Mouse (Mus musculus) limb, embryonic 12.5 days (tissue): ENCODE measurements around the gene Hist1h2an. TPM values are rescaled to one million over a fixed set of nuclear protein-coding genes. Genes with fewer than 3 reads are reported as not detected.
"Not testable (repeated sequence)": the region's sequence is repeated elsewhere in the genome, so short reads cannot be mapped to it uniquely, and the experiment has no call there.

Source experiments
- ATAC-seq: fragments of 200-750 bp; cut with Nextera tagmentation; 2 replicates; pipeline ENCODE4 v1.8.0; 2017; ENCODE audit warnings: low read depth, moderate TSS enrichment; ENCODE audit not compliant: insufficient number of reproducible peaks, insufficient read depth, low FRiP score, low TSS enrichment
- H3K27ac ChIP-seq: fragments of 300-500 bp; sonication (generic); 2 replicates; pipeline ENCODE4 v1.5.1; 2016; ENCODE audit warnings: mild to moderate bottlenecking, moderate library complexity
- H3K27me3 ChIP-seq: fragments of 300-500 bp; sonication (generic); 2 replicates; pipeline ENCODE4 v1.6.1; 2016; ENCODE audit warnings: mild to moderate bottlenecking, moderate library complexity
- H3K36me3 ChIP-seq: fragments of 300-500 bp; sonication (generic); 2 replicates; pipeline ENCODE4 v1.6.1; 2016; ENCODE audit warnings: mild to moderate bottlenecking, moderate library complexity
- H3K4me1 ChIP-seq: fragments of 300-500 bp; sonication (generic); replicated peaks from 2 replicates; pipeline ENCODE4 v1.6.1; 2016
- H3K4me2 ChIP-seq: fragments of 300-500 bp; sonication (generic); 2 replicates; pipeline ENCODE4 v1.6.1; 2016; ENCODE audit warnings: mild to moderate bottlenecking, moderate library complexity
- H3K4me3 ChIP-seq: fragments of 300-500 bp; sonication (generic); replicated peaks from 2 replicates; pipeline ENCODE4 v1.5.1; 2016; ENCODE audit warnings: mild to moderate bottlenecking
- H3K9ac ChIP-seq: fragments of 300-500 bp; sonication (generic); replicated peaks from 2 replicates; pipeline ENCODE4 v1.6.1; 2016; ENCODE audit warnings: mild to moderate bottlenecking, moderate library complexity
- H3K9me3 ChIP-seq: fragments of 300-500 bp; sonication (generic); 2 replicates; pipeline ENCODE4 v1.6.1; 2016; ENCODE audit warnings: mild to moderate bottlenecking, moderate library complexity
- WGBS: fragments of 180-500 bp; shearing (Covaris S2); methylation state at CpG from one replicate; pipeline ENCODE4 v1.1.7; 2016; 5-methylcytosine and 5-hydroxymethylcytosine counted together
- polyA plus RNA-seq: library from polyadenylated mRNA; unstranded; fragments of >200 nt; fragmentation: Nextera tagmentation; extraction: Ambion mirVana; gene quantifications from 2 replicates; pipeline ENCODE4 v1.2.1, GENCODE M21; 2016

The Hist1h2an gene
- polyA plus RNA-seq, 1 experiment from 2014 or later: 16.8 TPM

DNA sequence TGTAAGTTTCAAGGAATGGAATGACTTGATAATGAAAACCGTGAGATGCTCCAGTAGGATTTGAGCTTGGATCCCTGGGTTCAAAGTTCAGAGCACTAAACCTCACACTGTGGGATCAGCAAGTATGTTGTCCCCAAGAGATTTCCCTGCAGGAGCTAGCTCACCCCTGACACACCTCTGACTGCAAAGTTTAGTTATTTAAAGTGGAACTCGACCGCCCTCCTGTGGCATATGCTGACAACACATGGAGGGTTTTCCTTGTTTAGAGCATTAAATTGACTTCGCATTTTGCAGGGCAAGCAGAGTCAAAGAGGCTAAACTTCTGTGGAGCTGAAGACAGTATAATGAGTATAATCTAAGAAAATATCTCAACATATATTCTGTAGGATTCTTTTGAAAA lies 16.0 kb upstream of the Hist1h2an start:
- WGBS: no CpG with 5 or more reads among the region's 4 CpGs
- H3K9ac ChIP-seq, H3K27me3 ChIP-seq, H3K36me3 ChIP-seq, H3K4me2 ChIP-seq, H3K4me1 ChIP-seq, H3K27ac ChIP-seq, H3K4me3 ChIP-seq, H3K9me3 ChIP-seq: not testable (repeated sequence)
- ATAC-seq: peak; percentile 75

DNA sequence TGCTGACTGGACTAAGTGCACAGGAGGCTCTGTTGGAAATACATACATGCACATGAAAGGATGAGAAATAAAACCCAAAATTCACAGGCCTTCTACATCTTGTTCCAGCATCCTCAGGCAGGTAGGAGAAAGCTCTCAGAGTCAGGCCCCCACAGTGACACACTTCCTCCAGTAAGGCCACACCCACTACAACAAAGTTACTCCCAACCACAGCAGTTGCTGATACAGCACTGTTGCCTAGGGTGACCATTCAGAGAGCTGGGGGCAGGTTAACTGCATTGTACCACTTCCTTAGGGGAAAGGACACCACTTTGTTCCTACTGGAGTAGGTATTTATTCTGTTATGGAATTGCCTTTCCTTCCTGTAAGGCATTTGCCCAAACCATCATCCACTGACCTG lies 10.1 kb upstream of the Hist1h2an start:
- not testable (repeated sequence) for H3K9ac ChIP-seq, H3K36me3 ChIP-seq, H3K27me3 ChIP-seq, H3K4me1 ChIP-seq, ATAC-seq, H3K27ac ChIP-seq, H3K9me3 ChIP-seq, H3K4me3 ChIP-seq, H3K4me2 ChIP-seq

DNA sequence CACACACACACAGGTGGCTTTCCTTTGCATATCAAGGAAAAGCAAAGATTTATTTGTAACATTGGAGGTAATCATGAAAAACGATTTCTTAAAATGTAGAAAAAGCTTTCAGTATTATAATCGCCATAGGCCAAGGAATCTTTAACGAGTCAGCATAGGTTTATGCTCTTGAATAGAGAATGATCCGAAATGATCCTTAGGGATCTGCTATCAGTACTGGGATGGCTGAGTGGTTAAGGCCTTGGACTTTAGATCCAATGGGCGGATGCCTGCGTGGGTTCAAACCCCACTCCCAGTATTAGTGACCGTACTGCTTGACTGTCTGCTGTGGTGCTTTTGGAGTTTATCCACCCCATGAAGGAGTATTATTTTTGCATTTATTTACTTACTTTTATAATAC lies 8.6 kb upstream of the Hist1h2an start:
- H3K27me3 ChIP-seq: no peaks in the 10 kb centered on the region
- 94% methylated on average over 7 of the region's 7 CpGs for WGBS
- H3K4me3 ChIP-seq: no peak overlapping the region
- 0 out of 2 replicates have a peak, but pooled peaks cover 4% of the 10 kb centered on the region for H3K4me1 ChIP-seq
- H3K9me3 ChIP-seq: no peaks in the 10 kb centered on the region
- no peak overlapping the region for H3K27ac ChIP-seq
- H3K4me2 ChIP-seq: no peak overlapping the region
- H3K9ac ChIP-seq: no peak overlapping the region
- no peak for ATAC-seq
- H3K36me3 ChIP-seq: no peaks in the 10 kb centered on the region

DNA sequence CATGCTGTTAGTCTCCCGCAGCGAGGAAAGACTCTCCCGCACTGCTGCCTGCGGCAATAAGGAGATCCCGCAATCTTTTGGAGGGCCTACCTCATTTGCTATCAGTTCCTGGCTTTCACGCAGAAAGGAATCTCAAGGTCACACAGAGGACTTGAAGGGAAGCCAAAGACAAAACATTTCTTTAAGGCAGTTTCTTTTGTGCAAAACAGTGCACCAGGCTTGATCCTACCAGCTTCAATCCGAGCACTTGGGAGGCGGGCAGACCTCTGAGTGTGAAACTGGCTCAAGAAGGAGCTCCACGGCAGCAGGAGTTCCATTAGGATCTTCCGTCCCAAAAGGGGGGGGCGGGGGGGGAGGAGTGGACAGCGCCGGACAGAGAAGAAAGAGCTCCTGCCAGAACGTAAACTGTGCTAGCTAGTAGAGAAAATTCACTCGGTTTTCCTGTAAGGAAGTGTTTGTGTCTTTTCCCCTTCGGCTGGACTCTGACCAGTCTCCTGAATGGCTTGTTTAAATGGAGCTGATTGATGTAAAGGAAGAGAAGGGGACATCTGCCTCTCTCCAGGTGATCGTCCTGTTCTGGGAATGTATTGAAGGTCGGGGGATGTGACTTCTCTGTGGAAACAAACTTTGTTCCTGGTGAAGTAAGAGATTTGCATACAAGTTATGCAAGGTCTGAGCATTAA lies 3.7 kb upstream of the Hist1h2an start:
- ATAC-seq: no peak
- 12% methylated on average over 18 of the region's 18 CpGs for WGBS
- H3K27me3 ChIP-seq: no peaks in the 10 kb centered on the region

DNA sequence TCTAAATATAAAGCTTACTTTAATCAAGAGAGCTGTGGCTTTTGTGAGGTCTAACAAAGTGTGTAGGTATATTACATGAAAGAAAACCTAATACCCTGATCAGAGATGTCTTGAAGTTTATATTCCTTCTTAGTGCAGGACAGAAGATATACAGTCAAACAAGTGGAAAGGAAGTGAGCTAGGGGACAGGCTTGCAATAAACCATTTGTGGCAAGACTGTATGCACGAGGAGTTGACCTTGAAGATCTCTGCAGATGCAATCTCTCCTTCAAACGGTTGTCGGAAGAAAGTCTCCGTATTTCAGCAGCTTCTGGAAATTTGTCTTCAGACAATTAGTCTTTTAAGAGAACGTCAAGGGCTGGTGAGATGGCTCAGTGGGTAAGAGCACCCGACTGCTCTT lies 2.9 kb upstream of the Hist1h2an start:
- H3K27me3 ChIP-seq: no peaks in the 10 kb centered on the region
- H3K9ac ChIP-seq: no peak overlapping the region
- H3K4me3 ChIP-seq: no peak overlapping the region
- ATAC-seq: no peak
- H3K36me3 ChIP-seq: no peaks in the 10 kb centered on the region
- no peak overlapping the region for H3K4me2 ChIP-seq
- no peaks in the 10 kb centered on the region for H3K9me3 ChIP-seq
- 57% methylated on average over 6 of the region's 6 CpGs for WGBS
- 0 out of 2 replicates have a peak overlapping the region, but pooled peaks have one; percentile 7 for H3K27ac ChIP-seq
- peaks cover 23% of the 10 kb centered on the region for H3K4me1 ChIP-seq

More for the DNA sequence above, 3.7 kb upstream of the Hist1h2an start:
- no peaks in the 10 kb centered on the region for H3K9me3 ChIP-seq
- H3K9ac ChIP-seq: no peak overlapping the region
- H3K4me2 ChIP-seq: peak overlapping the region; percentile 46
- H3K4me1 ChIP-seq: peaks cover 19% of the 10 kb centered on the region
- H3K27ac ChIP-seq: peak overlapping the region; percentile 46
- 0 out of 2 replicates have a peak overlapping the region, but pooled peaks have one; percentile 12 for H3K4me3 ChIP-seq
- H3K36me3 ChIP-seq: no peaks in the 10 kb centered on the region

DNA sequence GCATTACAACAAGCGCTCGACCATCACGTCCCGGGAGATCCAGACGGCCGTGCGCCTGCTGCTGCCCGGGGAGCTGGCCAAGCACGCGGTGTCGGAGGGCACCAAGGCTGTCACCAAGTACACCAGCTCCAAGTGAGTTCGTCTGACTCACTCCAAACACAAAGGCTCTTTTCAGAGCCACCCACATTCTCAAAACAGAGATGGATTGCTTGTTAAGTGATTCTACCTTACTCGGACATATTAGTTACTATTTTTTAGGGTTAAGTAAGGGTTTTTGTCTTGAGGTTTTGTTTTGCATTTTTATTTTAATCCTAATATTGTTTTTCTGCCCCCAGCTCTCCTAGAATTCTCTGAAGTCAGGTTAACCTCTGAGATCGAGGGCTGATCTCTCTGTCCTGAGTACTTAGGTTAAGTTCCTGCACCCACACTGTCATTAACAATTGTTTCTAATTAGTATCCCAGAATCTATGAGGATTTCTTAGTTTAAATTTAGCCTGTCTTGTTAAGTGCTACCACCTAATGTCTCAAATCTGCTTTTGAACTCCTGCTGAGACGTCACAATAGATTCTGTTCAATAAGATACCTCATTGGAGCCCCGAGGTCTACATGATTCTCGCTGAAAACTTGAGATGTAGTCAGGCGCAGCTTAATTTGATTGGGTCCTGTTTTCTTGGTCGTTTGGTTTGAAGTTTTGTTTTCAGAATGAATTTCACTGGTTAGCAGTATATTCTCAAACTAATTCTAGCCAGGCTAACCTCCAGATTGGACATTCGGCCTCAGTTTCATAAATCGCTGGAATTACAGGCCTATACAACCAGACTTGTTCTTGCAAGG lies 959 bp upstream of the Hist1h2an start:
- peak overlapping the region; percentile 90 for H3K27ac ChIP-seq
- H3K4me3 ChIP-seq: peak overlapping the region; percentile 35
- ATAC-seq: no peak
- H3K9me3 ChIP-seq: no peaks in the 10 kb centered on the region
- WGBS: 15% methylated on average over 17 of the region's 21 CpGs
- H3K4me1 ChIP-seq: peaks cover 32% of the 10 kb centered on the region
- no peaks in the 10 kb centered on the region for H3K27me3 ChIP-seq
- no peaks in the 10 kb centered on the region for H3K36me3 ChIP-seq
- H3K4me2 ChIP-seq: peak overlapping the region; percentile 51
- peak overlapping the region; percentile 5 for H3K9ac ChIP-seq

GRCm38 (mm10) chr13:21786189-21786898 lies 674 bp downstream of the Hist1h2an start:
- peak overlapping the region; percentile 52 for H3K9ac ChIP-seq
- WGBS: 6% methylated on average over 8 of the region's 8 CpGs

GRCm38 (mm10) chr13:21784311-21784710 lies 2.7 kb downstream of the Hist1h2an start:
- Histone ChIP-seq H3K4me3 (peak overlapping the region; percentile 44; the same call in 1 of the 2 replicates), H3K27me3 (no peaks in the 10 kb centered on the region), H3K9me3 (no peaks in the 10 kb centered on the region), H3K9ac (peak overlapping the region; percentile 53), H3K36me3 (no peaks in the 10 kb centered on the region), H3K4me1 (peaks cover 44% of the 10 kb centered on the region), H3K4me2 (peak overlapping the region; percentile 65), H3K27ac (peak overlapping the region; percentile 92)
- ATAC-seq: no peak
- WGBS: 26% methylated on average over 6 of the region's 6 CpGs

More at GRCm38 (mm10) chr13:21786189-21786898, 674 bp downstream of the Hist1h2an start:
- Histone ChIP-seq H3K27me3 (no peaks in the 10 kb centered on the region), H3K4me1 (peaks cover 38% of the 10 kb centered on the region), H3K4me3 (peak overlapping the region; percentile 35), H3K9me3 (no peaks in the 10 kb centered on the region), H3K27ac (peak overlapping the region; percentile 93), H3K4me2 (peak overlapping the region; percentile 51), H3K36me3 (no peaks in the 10 kb centered on the region)
- no peak for ATAC-seq

DNA sequence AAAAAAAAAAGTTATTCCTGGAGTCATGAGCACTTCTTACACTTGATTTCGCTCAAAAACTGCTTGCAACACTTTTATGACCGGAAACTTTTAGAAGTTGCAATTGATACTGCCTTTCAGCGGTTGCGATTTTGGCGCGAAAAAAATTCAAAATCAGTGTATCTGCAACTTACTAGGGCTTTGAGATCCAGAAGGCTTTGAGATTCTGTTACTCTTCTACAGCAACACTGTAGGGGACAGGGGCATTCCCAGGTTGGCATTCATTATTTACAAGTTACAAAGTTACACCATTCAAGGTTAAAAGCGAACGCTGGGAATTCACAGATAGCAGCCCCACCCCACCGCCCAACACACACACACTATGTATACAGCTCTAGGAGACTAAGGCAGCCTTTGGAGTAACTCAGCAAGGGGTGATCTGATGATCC lies 3.3 kb downstream of the Hist1h2an start:
- Histone ChIP-seq H3K4me2 (peak overlapping the region; percentile 65), H3K27ac (peak overlapping the region; percentile 92), H3K4me1 (peaks cover 44% of the 10 kb centered on the region), H3K36me3 (no peaks in the 10 kb centered on the region), H3K9me3 (no peaks in the 10 kb centered on the region), H3K4me3 (peak overlapping the region; percentile 44), H3K9ac (peak overlapping the region; percentile 53), H3K27me3 (no peaks in the 10 kb centered on the region)
- ATAC-seq: no peak
- WGBS: 2% methylated on average over 9 of the region's 9 CpGs

GRCm38 (mm10) chr13:21783255-21783617 lies 3.8 kb downstream of the Hist1h2an start, which contains the start of gene Hist1h3i:
Gene Hist1h3i, minus strand, starts transcription at chr13:21783370.
- H3K27ac ChIP-seq: peak within 1 kb of the TSS; percentile 92
- no peaks in the 10 kb centered on the region for H3K9me3 ChIP-seq
- no peaks in the 10 kb centered on the region for H3K36me3 ChIP-seq
- peak; percentile 53 for ATAC-seq
- peak within 1 kb of the TSS; percentile 44 for H3K4me3 ChIP-seq
- no peaks in the 10 kb centered on the region for H3K27me3 ChIP-seq
- peak within 1 kb of the TSS; percentile 74 for H3K9ac ChIP-seq
- 0% methylated on average over 18 of the region's 20 CpGs for WGBS
- peak within 1 kb of the TSS; percentile 65 for H3K4me2 ChIP-seq
- H3K4me1 ChIP-seq: peaks cover 42% of the 10 kb centered on the region
